Mouse (Mus musculus) forebrain, embryonic 11.5 days (tissue): ENCODE results near the gene Eml6. TPM values are rescaled to one million over a fixed set of nuclear protein-coding genes. Genes with fewer than 3 reads are reported as not detected.

Experiments used
- ATAC-seq: fragments of 200-750 bp; cut with Nextera tagmentation; replicated peaks from 2 replicates; pipeline ENCODE4 v1.8.0; 2017; ENCODE audit warnings: moderate TSS enrichment; ENCODE audit not compliant: low FRiP score
- DNase-seq: peaks from one replicate; pipeline ENCODE4 v3.0.0-alpha.2; 2017; ENCODE audit warnings: low spot score
- H3K27ac ChIP-seq: fragments of 300-500 bp; sonication (generic); 2 replicates; pipeline ENCODE4 v1.5.1; 2014; ENCODE audit warnings: low read depth, low read length
- H3K27me3 ChIP-seq: fragments of 300-500 bp; sonication (generic); 2 replicates; pipeline ENCODE4 v1.6.1; 2014; ENCODE audit warnings: mild to moderate bottlenecking, low read length, mixed read lengths; ENCODE audit not compliant: control insufficient read depth, insufficient read depth
- H3K36me3 ChIP-seq: fragments of 300-500 bp; sonication (generic); 2 replicates; pipeline ENCODE4 v1.6.1; 2014; ENCODE audit warnings: mild to moderate bottlenecking, low read length, moderate library complexity, mixed read lengths; ENCODE audit not compliant: control insufficient read depth, insufficient read depth
- H3K4me1 ChIP-seq: fragments of 300-500 bp; sonication (generic); replicated peaks from 2 replicates; pipeline ENCODE4 v1.6.1; 2014; ENCODE audit warnings: low read length, mixed read lengths; ENCODE audit not compliant: control insufficient read depth, insufficient read depth
- H3K4me2 ChIP-seq: fragments of 300-500 bp; sonication (generic); 2 replicates; pipeline ENCODE4 v1.6.1; 2014; ENCODE audit warnings: low read depth, mild to moderate bottlenecking, low read length, moderate library complexity, mixed read lengths; ENCODE audit not compliant: severe bottlenecking
- H3K4me3 ChIP-seq: fragments of 300-500 bp; sonication (generic); 2 replicates; pipeline ENCODE4 v1.5.1; 2014; ENCODE audit warnings: low read depth, low read length
- H3K9ac ChIP-seq: fragments of 300-500 bp; sonication (generic); 2 replicates; pipeline ENCODE4 v1.6.1; 2014; ENCODE audit warnings: low read length
- H3K9me3 ChIP-seq: fragments of 300-500 bp; sonication (generic); 2 replicates; pipeline ENCODE4 v1.6.1; 2016; ENCODE audit warnings: low read length, mixed read lengths; ENCODE audit not compliant: control insufficient read depth
- WGBS: fragments of 180-500 bp; shearing (Covaris S2); extraction: QIAGEN DNeasy Blood & Tissue Kit; methylation state at CpG from one replicate; pipeline ENCODE4 v1.1.7; 2014; 5-methylcytosine and 5-hydroxymethylcytosine counted together
- polyA plus RNA-seq: library from polyadenylated mRNA; unstranded; fragments of >200 nt; fragmentation: Nextera tagmentation; extraction: Ambion mirVana; gene quantifications from 2 replicates; pipeline ENCODE4 v1.2.1, GENCODE M21; 2014

Gene Eml6
- polyA plus RNA-seq, 1 experiment from 2014 or later, result 0.76 TPM

DNA sequence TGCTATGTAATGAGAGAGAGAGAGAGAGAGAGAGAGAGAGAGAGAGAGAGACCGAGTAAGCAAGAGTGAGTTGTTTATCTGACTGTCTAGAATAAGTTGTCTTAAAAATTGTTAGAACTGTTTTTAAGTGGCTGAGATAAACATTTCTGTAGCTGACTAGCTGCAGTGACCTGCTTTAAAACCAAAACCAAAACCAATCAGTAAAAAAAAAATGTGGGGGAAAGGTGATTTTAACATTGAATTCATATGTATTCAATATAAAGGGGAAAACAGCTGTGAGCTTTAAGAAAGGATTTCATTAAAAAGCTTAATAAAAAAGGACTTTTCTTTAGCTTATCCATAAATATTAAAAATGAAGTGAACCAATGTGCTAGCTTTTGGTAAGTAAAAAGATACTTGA, 306.2 kb downstream of the Eml6 start:
- no peak overlapping the region for H3K9ac ChIP-seq
- no peak overlapping the region for H3K4me3 ChIP-seq
- 88% methylated on average over 1 of the region's 1 CpGs for WGBS
- H3K4me1 ChIP-seq, result no peaks in the 10 kb centered on the region
- no peak for ATAC-seq
- H3K9me3 ChIP-seq, result no peaks in the 10 kb centered on the region
- no peaks in the 10 kb centered on the region for H3K27me3 ChIP-seq
- H3K27ac ChIP-seq, result no peak overlapping the region
- H3K36me3 ChIP-seq, result no peaks in the 10 kb centered on the region
- DNase-seq, result no peak
- H3K4me2 ChIP-seq, result no peak overlapping the region

DNA sequence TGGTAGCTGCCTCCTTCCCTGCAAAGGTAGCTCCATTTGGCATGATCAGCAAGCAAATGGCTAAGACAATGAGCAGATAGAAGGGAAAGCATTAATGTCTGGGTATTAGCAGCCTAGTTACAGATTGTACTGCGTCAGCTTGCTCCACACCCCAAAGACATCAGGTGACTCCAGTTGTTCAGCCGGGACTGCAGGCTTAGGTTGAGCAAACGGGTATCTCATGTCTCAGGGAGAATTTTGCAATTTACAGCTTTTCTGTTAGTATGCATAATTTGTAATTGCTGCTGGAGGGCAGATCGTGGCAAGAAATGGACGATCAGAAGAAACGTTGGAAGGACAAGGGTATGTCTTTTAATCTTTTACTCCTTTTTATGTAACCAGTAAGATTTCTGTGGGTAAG, 307.3 kb downstream of the Eml6 start:
- no peaks in the 10 kb centered on the region for H3K27me3 ChIP-seq
- DNase-seq, result no peak
- ATAC-seq, result no peak

DNA sequence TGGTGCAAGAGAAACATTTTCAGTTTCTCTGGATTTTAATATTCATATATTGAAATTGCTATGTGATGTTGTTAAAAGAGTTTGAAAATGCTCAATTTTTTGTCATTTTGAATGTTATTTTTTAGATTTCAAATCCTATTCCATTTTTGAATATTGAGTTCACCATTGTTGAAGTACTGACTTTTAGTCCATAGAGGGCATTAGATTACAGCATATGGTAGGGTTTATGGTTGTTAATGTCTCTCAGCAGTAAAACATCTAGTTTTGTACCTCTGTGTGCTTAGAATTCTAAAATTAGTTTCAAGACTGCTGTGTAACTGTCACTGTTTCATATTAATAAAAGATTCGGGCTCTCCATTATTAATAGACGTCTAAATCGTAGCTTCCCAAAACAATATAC, 310.3 kb downstream of the Eml6 start:
- Histone ChIP-seq H3K4me3 (no peak overlapping the region), H3K4me2 (no peak overlapping the region), H3K27ac (no peak overlapping the region), H3K27me3 (no peaks in the 10 kb centered on the region), H3K36me3 (no peaks in the 10 kb centered on the region), H3K4me1 (no peaks in the 10 kb centered on the region), H3K9me3 (no peaks in the 10 kb centered on the region), H3K9ac (no peak overlapping the region)
- DNase-seq (no peak), ATAC-seq (no peak)
- WGBS, result 94% methylated on average over 3 of the region's 3 CpGs

More for the DNA sequence above, 307.3 kb downstream of the Eml6 start:
- H3K4me2 ChIP-seq, result no peak overlapping the region
- 73% methylated on average over 6 of the region's 6 CpGs for WGBS
- no peak overlapping the region for H3K27ac ChIP-seq
- no peaks in the 10 kb centered on the region for H3K9me3 ChIP-seq
- no peak overlapping the region for H3K9ac ChIP-seq
- no peak overlapping the region for H3K4me3 ChIP-seq
- no peaks in the 10 kb centered on the region for H3K4me1 ChIP-seq
- no peaks in the 10 kb centered on the region for H3K36me3 ChIP-seq

GRCm38 (mm10) chr11:29714789-29715188, 311.0 kb downstream of the Eml6 start:
- Histone ChIP-seq H3K9ac (no peak overlapping the region), H3K9me3 (no peaks in the 10 kb centered on the region), H3K4me1 (no peaks in the 10 kb centered on the region), H3K27me3 (no peaks in the 10 kb centered on the region), H3K4me2 (no peak overlapping the region), H3K36me3 (no peaks in the 10 kb centered on the region), H3K4me3 (no peak overlapping the region), H3K27ac (no peak overlapping the region)
- WGBS, result 94% methylated on average over 2 of the region's 2 CpGs
- DNase-seq (no peak), ATAC-seq (no peak)

DNA sequence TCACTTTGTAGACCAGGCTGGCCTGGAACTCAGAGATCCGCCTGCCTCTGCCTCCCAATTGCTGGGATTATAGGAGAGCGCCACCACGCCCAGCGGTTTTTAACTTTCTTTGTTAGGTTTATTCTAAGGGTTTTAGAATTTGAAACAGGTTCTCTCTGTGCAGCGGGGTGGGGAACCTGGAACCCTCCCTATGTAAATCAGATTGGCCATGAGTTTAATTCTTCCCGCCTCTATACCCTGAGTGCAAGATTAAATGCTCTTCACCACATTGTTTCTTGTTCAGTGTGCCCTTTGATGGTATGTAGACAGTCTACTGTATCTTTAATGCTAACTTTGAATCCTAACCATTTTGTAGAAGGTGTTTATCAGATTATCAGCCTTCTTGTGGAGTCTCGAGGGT, 311.7 kb downstream of the Eml6 start:
- Histone ChIP-seq H3K27ac (no peak overlapping the region), H3K4me2 (no peak overlapping the region), H3K36me3 (no peaks in the 10 kb centered on the region), H3K9me3 (no peaks in the 10 kb centered on the region), H3K4me1 (no peaks in the 10 kb centered on the region), H3K9ac (no peak overlapping the region), H3K4me3 (no peak overlapping the region), H3K27me3 (no peaks in the 10 kb centered on the region)
- WGBS, result 90% methylated on average over 7 of the region's 7 CpGs
- DNase-seq (no peak), ATAC-seq (no peak)

DNA sequence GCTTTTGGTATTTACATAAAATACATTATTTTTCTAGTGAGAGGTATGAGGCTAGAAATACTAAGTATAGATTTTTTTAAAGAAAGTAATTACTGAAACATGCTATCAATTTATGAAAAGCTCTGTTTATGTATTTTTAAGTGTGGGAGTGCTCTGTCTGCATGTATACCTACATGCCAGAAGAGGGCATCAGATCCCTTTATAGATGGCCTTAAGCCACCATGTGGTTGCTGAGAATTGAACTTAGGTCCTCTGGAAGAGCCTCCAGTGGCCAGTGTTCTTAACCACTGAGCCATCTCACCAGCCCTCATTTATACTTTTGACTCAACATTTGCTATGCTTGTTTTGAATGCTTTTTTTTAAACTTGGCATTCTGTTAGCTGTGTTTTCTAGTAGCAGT, 316.3 kb downstream of the Eml6 start:
- H3K27ac ChIP-seq, result no peak overlapping the region
- ATAC-seq (no peak), DNase-seq (no peak)
- no peaks in the 10 kb centered on the region for H3K27me3 ChIP-seq
- no peak overlapping the region for H3K4me3 ChIP-seq
- H3K9me3 ChIP-seq, result no peaks in the 10 kb centered on the region
- H3K9ac ChIP-seq, result no peak overlapping the region
- H3K4me2 ChIP-seq, result no peak overlapping the region
- H3K4me1 ChIP-seq, result no peaks in the 10 kb centered on the region
- peaks cover 2% of the 10 kb centered on the region; the same call in 1 of the 2 replicates for H3K36me3 ChIP-seq

GRCm38 (mm10) chr11:29706845-29707244, 319.0 kb downstream of the Eml6 start:
- 92% methylated on average over 4 of the region's 4 CpGs for WGBS
- Histone ChIP-seq H3K27ac (no peak overlapping the region), H3K9ac (no peak overlapping the region), H3K9me3 (no peaks in the 10 kb centered on the region), H3K27me3 (no peaks in the 10 kb centered on the region), H3K4me2 (no peak overlapping the region), H3K36me3 (peaks cover 2% of the 10 kb centered on the region; the same call in 1 of the 2 replicates), H3K4me3 (no peak overlapping the region), H3K4me1 (no peaks in the 10 kb centered on the region)
- no peak for ATAC-seq
- DNase-seq, result no peak

DNA sequence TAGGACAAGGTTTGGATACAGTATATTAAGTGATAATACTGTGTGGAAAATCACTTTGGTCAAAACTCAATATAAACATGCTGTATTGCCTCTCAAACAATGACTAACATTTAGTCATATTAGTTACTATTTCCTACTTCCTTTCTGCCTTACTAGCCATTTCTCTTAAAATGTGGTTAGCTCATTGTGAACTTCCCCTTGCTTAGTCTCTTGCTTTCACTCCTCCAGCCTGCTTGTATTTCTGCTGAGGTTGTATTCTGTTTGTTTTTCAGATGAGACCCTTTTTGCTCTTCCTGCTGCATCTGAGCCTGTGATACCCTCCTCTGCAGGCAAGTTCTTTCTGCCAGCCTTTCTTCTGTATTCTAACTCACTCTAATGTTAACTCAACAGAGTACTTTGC, 320.6 kb downstream of the Eml6 start:
- H3K36me3 ChIP-seq, result peaks cover 2% of the 10 kb centered on the region; the same call in 1 of the 2 replicates
- H3K4me3 ChIP-seq, result no peak overlapping the region
- H3K9me3 ChIP-seq, result no peaks in the 10 kb centered on the region
- H3K4me2 ChIP-seq, result no peak overlapping the region
- H3K27ac ChIP-seq, result no peak overlapping the region
- ATAC-seq (no peak), DNase-seq (no peak)
- H3K27me3 ChIP-seq, result no peaks in the 10 kb centered on the region
- no peaks in the 10 kb centered on the region for H3K4me1 ChIP-seq
- no peak overlapping the region for H3K9ac ChIP-seq

DNA sequence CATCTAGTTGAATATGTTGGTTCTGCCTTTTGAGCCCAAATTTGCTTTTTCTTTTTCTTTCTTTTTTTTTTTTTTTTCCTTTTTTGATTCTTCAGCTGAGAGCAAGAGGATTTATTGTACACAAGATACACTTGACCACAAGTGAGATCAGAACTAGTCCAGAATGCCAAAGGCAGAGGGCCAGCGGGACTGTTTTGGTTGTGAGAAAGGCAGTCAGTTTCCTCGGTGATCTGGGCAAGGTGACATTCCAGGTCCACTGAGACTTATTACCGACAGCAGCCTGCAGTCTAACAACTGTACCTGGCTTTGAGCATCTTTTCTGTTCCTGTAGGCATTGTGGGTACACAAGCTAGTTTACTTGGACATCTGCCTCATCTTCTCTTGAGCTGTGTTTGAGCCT, 323.1 kb downstream of the Eml6 start:
- Histone ChIP-seq H3K27ac (no peak overlapping the region), H3K4me2 (no peak overlapping the region), H3K4me3 (no peak overlapping the region), H3K9me3 (no peaks in the 10 kb centered on the region), H3K4me1 (no peaks in the 10 kb centered on the region), H3K27me3 (no peaks in the 10 kb centered on the region), H3K36me3 (peaks cover 2% of the 10 kb centered on the region; the same call in 1 of the 2 replicates), H3K9ac (no peak overlapping the region)
- 83% methylated on average over 3 of the region's 3 CpGs for WGBS
- ATAC-seq (no peak), DNase-seq (no peak)
